Mouse (Mus musculus) adrenal gland, postnatal 36 days (tissue): Measurements from ENCODE around the gene Smok3a. TPM values are rescaled to one million over a fixed set of nuclear protein-coding genes. Genes with fewer than 3 reads are reported as not detected.
"Not testable (repeated sequence)": the region's sequence is repeated elsewhere in the genome, so short reads cannot be mapped to it uniquely, and the experiment has no call there.

Experiments used
- DNase-seq, 2 experiments: peaks; one replicate each; pipeline ENCODE4 v3.0.0; 2021; ENCODE audit warnings: mixed read lengths in 1 of 2
- long read RNA-seq, 2 experiments: library from polyadenylated mRNA; stranded (forward); transcript quantifications; one replicate each; pipeline ENCODE4 v2.0.0; 2021; ENCODE audit warnings: borderline sequencing depth in 2 of 2
- total RNA-seq, 2 experiments: library from RNA; stranded (reverse); gene quantifications; 2 replicates each; pipeline ENCODE4 v1.2.3; 2021

Gene Smok3a
- not detected for total RNA-seq
- long read RNA-seq, experiment 1, result 0 reads
- long read RNA-seq, experiment 2, result 0 reads

DNA sequence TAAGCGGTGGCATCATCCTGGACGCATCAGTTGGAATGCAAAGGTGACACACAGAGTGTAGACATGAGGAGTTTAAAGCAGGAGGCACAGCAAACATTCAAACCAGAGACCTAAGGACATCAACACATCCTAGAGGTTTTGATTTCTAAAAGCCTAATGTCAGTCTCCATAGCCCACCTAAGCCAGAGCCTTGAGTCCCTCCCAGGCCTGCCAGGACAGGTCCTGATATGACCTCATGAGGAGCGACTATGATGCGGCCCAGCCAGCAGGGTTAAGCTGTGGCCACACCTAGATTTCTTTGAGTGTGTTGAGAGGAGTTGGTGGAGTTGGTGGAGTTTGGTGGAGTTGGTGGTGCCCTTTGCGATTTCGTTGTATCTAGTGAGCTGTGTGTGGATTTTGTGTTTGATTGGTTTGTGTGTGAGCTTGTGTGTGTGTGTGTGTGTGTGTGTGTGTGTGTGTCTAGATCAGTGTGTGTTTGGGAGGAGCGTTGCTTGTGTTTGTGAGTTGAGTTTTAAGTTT is at the start of gene Smok3a, which contains the start of gene Smok3b:
Gene Smok3a (plus strand): TSS at position 301 of the 519 bp plus-strand sequence.
Gene Smok3b (plus strand): TSS at position 469 of the 519 bp plus-strand sequence.
- not testable (repeated sequence) for DNase-seq

GRCm38 (mm10) chr5:137973161-137973560 is 47.9 kb upstream of the Smok3a start:
- DNase-seq, result no peak

DNA sequence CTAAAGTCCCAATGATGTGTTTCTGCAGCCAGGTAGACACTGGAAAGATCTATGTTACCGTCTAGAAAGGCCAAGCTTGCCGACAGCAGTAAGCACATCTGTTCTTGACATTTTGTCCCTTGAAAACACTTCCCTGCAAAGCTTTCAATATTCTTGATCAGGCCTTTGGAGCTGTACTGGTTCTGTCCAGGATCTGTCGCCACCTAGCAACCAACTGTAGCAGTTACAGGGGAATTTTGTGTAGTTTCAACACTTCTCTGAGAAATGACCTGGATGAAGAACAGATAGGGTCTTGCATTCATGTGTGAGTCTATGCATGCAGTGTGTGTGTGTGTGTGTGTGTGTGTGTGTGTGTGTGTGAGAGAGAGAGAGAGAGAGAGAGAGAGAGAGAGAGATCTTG is 47.3 kb upstream of the Smok3a start:
- DNase-seq, result no peak

- no peak for DNase-seq
Observed at GRCm38 (mm10) chr5:137974724-137975123, 46.3 kb upstream of the Smok3a start.

DNA sequence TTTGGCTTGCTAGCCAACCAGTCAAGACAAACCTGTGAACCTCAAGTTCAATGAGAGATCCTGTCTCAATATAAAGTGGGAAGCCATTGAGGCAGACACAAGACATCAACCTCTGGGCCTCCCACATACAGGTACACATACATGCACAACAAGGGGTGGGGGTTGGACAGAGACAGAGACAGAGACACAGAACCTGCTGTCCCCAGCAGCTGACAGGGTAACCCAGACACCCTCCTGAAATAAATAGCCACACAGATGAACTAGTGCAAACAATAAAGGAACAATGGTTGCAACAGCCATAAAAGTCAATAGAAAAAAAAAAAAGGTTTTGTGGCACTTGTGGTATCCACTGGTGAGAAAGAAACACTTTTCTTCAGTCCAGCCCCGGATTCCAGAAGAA is 45.6 kb upstream of the Smok3a start:
- DNase-seq, result no peak

DNA sequence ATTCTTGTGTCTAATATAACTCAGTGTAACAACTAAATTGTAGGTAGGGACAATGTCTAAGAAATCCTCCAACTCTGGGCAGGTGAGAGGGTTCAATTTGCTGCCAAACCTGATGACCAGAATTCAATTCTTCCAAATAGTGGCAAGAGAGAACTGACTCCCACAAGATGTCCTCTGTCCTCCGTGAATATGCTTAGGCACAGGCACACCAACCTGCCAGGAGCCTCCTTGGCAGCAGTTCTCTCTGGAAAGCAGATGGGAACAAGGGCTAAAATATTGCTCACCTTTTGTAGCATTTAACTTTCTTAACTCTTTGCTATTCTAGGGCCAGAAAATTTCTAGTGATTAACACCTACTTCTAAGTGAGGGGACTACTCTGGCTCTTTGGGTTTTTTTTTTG is 43.8 kb upstream of the Smok3a start:
- no peak for DNase-seq

- no peak for DNase-seq
Observed at GRCm38 (mm10) chr5:137979081-137979480, 42.0 kb upstream of the Smok3a start.

GRCm38 (mm10) chr5:137981300-137981699 is 39.8 kb upstream of the Smok3a start, which contains the start of gene Azgp1:
Gene Azgp1, plus strand, starts transcription at chr5:137981520.
- peak; percentile 21 to 36 for DNase-seq

DNA sequence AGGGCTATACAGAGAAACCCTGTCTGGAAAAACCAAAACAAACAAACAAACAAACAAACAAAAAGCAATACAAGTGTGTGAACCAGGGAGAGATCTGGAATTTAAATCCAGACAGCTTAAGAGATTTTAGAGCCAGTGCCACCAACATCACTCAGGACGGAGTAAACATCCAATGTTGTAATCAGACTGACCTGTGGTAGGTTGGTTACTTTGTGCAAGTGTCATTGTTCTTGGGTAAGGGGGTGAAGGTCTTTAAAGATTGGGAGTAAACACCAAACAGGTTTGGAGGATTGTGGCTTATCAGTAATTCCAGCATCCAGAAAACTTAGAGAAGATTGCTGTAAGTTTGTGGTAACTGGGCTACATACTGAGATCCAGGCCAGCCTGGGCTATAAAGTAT is 34.7 kb upstream of the Smok3a start:
- no peak for DNase-seq

GRCm38 (mm10) chr5:138009437-138009836 is 11.6 kb upstream of the Smok3a start:
- DNase-seq, result no peak

DNA sequence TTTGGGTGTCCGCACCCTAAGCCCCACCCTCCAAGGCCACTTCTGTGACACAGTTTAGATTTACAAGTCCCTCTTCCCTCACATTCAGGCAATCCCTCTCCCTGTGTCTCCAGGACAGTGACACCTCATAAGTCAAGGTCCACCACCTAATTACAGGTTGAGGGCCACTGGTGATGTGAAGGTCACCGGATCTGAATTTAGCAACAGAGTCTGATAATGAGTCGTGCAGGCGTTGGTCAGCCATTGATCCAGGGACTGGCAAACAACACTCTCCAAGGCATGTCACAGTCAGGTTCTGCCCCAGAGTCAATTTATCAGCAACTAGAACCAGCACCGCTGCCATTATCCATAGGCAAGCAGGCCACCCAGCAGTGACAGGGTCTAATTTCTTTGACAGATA is 8.7 kb upstream of the Smok3a start:
- DNase-seq, result no peak

- no peak for DNase-seq
Observed at GRCm38 (mm10) chr5:138016530-138016929, 4.5 kb upstream of the Smok3a start.

DNA sequence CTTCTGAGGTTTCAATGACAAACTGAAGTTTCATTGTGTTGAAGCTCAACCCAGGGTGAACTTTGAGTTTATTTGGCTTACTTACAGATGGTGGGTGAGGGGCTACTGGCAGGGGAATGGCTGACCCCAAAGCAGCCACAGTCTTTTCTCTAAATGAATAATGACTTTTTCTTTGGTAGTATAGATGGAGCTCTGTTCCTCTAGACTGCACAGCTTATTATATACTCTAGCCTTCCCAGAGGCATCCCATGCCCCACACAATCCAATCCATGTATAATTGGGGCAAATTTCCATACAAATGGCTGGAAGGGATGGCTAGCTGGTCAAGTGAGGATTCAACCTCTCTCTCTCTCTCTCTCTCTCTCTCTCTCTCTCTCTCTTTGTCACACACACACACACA is 4.1 kb upstream of the Smok3a start:
- no peak for DNase-seq

- not testable (repeated sequence) for DNase-seq
Observed at GRCm38 (mm10) chr5:138019577-138019976, 1.5 kb upstream of the Smok3a start.

GRCm38 (mm10) chr5:138052894-138053293 is 31.8 kb downstream of the Smok3a start, which contains the start of gene Smok3c:
Gene Smok3c, plus strand, starts transcription at chr5:138053194.
- not testable (repeated sequence) for DNase-seq

DNA sequence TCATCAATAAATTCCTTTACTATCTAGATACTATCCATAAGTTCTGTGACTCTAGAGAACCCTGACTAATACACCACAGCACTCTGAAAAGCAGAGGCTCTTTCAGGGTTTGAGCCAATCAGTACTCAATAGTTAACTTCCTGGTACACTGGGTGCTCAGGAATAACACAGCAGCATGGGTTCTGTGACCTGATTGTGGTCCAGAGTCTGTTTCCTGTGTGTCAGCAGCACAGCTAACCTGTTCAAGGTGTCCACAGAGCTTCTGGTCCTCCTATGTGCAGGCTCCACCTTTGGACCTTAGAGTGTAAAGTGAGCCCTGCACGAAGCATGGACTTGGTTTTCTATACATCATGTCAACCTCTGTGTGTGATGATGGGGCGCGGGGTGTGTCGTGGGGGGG is 52.7 kb downstream of the Smok3a start:
- DNase-seq, result no peak

- DNase-seq, result peak in 1 of 2 experiments; percentile 25
Observed at GRCm38 (mm10) chr5:138075684-138076083, 54.6 kb downstream of the Smok3a start.

DNA sequence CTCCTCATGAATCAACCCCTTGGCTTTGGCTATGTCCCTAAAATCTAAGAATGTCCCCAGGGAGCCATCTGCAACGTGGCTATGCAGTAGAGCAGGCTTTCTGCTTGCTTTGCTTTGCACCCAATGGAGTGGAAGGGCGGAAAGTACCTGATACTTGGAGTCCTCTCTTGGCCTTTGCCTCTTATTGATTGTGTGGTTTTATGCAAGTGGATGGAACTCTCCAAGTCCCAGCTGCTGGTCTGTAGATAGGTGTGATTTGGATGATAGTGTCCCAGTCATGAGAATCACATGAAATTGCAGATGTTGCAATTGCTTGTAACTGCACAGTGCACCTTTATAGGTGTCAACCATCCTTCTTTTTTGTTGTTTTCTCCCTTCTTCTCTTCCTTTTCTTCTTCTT is 55.1 kb downstream of the Smok3a start:
- no peak for DNase-seq

GRCm38 (mm10) chr5:138080456-138080855 is 59.4 kb downstream of the Smok3a start:
- DNase-seq, result no peak

DNA sequence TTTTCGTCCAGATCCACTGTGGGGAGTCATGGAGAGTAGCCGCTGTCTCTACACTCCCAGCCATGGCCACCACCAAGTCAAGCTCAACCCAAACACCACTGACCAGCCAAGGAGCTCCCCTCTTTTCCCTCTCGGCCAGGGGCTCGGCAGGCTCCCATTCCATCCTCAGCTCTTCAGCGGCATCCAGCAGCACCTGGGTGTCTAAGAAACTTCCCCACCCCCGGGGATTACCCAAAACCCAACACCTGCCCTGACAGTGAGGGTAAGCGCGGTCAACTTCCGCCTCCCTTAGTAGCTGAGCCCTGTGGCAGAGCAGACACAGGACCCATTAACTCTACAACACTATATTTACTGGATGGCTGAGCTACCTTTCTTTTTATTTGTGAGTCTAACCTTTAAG is 60.4 kb downstream of the Smok3a start:
- no peak for DNase-seq

- DNase-seq, result no peak
Observed at GRCm38 (mm10) chr5:138083318-138083900, 62.3 kb downstream of the Smok3a start.

GRCm38 (mm10) chr5:138083936-138084335 is 62.9 kb downstream of the Smok3a start:
- no peak for DNase-seq
